Mouse (Mus musculus) megakaryocyte, adult 5-6 weeks (primary cell): Measurements from ENCODE around the gene Pcsk7. TPM values are rescaled to one million over a fixed set of nuclear protein-coding genes. Genes with fewer than 3 reads are reported as not detected.

ENCODE experiments used
- ATAC-seq: 2 replicates; pipeline ENCODE4 v1.8.0; 2016; ENCODE audit warnings: mild to moderate bottlenecking, inconsistent platforms; ENCODE audit not compliant: poor library complexity, severe bottlenecking
- total RNA-seq, 2 experiments: library from RNA; stranded (forward) in 1 of 2; stranded (reverse) in 1 of 2; fragments of 153-499, 151-499 nt in 1 of 2; fragments of 221-1000, 200-1000 nt in 1 of 2; gene quantifications; 2 replicates each; pipeline versions ENCODE4 v1.2.3 to v1.2.4; 2015 to 2017

Gene Pcsk7
- total RNA-seq, 2 experiments from 2014 or later = 12.1 to 22.5 TPM

- ATAC-seq = no peak
Measured at GRCm38 (mm10) chr9:45938952-45939637, 32.8 kb downstream of the Pcsk7 start.

GRCm38 (mm10) chr9:45939794-45940193 is 33.5 kb downstream of the Pcsk7 start:
- no peak for ATAC-seq

GRCm38 (mm10) chr9:45941329-45941888 is 35.1 kb downstream of the Pcsk7 start:
- ATAC-seq = no peak

GRCm38 (mm10) chr9:45942464-45942863 is 36.2 kb downstream of the Pcsk7 start:
- no peak for ATAC-seq

- ATAC-seq = no peak
Measured at GRCm38 (mm10) chr9:45942916-45943315, 36.6 kb downstream of the Pcsk7 start.

GRCm38 (mm10) chr9:45943628-45944505 is 37.6 kb downstream of the Pcsk7 start:
- 0 out of 2 replicates have a peak, but pooled peaks have one; percentile 14 for ATAC-seq

GRCm38 (mm10) chr9:45944506-45945400 is 38.5 kb downstream of the Pcsk7 start:
- ATAC-seq = peak; percentile 90

- ATAC-seq = no peak; the same call in 1 of the 2 replicates
Measured at GRCm38 (mm10) chr9:45945721-45946120, 39.4 kb downstream of the Pcsk7 start.

GRCm38 (mm10) chr9:45946182-45946871 is 40.0 kb downstream of the Pcsk7 start:
- ATAC-seq = no peak

- no peak for ATAC-seq
Measured at GRCm38 (mm10) chr9:45946872-45947183, 40.5 kb downstream of the Pcsk7 start.

GRCm38 (mm10) chr9:45952057-45952456 is 45.8 kb downstream of the Pcsk7 start:
- no peak for ATAC-seq

- no peak for ATAC-seq
Measured at GRCm38 (mm10) chr9:45952890-45953289, 46.6 kb downstream of the Pcsk7 start.

GRCm38 (mm10) chr9:45953511-45954293 is 47.4 kb downstream of the Pcsk7 start:
- peak; percentile 13; the same call in 1 of the 2 replicates for ATAC-seq

GRCm38 (mm10) chr9:45954294-45955106 is 48.2 kb downstream of the Pcsk7 start:
- peak; percentile 36 for ATAC-seq

- peak; percentile 78 for ATAC-seq
Measured at GRCm38 (mm10) chr9:45955107-45955963, 49.0 kb downstream of the Pcsk7 start, which contains the start of gene Sidt2. TSS of gene Sidt2 (minus strand) at chr9:45955258.

- no peak for ATAC-seq
Measured at GRCm38 (mm10) chr9:45958023-45958670, 51.9 kb downstream of the Pcsk7 start.

- no peak for ATAC-seq
Measured at GRCm38 (mm10) chr9:45958851-45959250, 52.6 kb downstream of the Pcsk7 start.
